Mouse (Mus musculus) limb, embryonic 14.5 days (tissue): Measurements from ENCODE around the gene Olfr855. TPM values are rescaled to one million over a fixed set of nuclear protein-coding genes. Genes with fewer than 3 reads are reported as not detected.

Experiments
- ATAC-seq: fragments of 200-750 bp; cut with Nextera tagmentation; 2 replicates; pipeline ENCODE4 v1.8.0; 2017; ENCODE audit warnings: low read depth, moderate number of reproducible peaks, moderate TSS enrichment; ENCODE audit not compliant: low FRiP score
- DNase-seq: peaks from one replicate; pipeline ENCODE4 v3.0.0-alpha.2; 2015; ENCODE audit warnings: low spot score
- H3K27ac ChIP-seq: fragments of 300-500 bp; sonication (generic); replicated peaks from 2 replicates; pipeline ENCODE4 v1.5.1; 2014; ENCODE audit warnings: low read depth, mild to moderate bottlenecking, low read length, moderate library complexity, mixed read lengths
- H3K27me3 ChIP-seq: fragments of 300-500 bp; sonication (generic); 2 replicates; pipeline ENCODE4 v1.6.1; 2014; ENCODE audit warnings: low read length, mixed read lengths; ENCODE audit not compliant: control insufficient read depth, insufficient read depth
- H3K36me3 ChIP-seq: fragments of 300-500 bp; sonication (generic); 2 replicates; pipeline ENCODE4 v1.6.1; 2014; ENCODE audit warnings: mild to moderate bottlenecking, low read length, moderate library complexity, mixed read lengths; ENCODE audit not compliant: control insufficient read depth, insufficient read depth
- H3K4me1 ChIP-seq: fragments of 300-500 bp; sonication (generic); 2 replicates; pipeline ENCODE4 v1.6.1; 2014; ENCODE audit warnings: antibody characterized with exemption, low read length, mixed read lengths; ENCODE audit not compliant: control insufficient read depth, insufficient read depth
- H3K4me2 ChIP-seq: fragments of 300-500 bp; sonication (generic); replicated peaks from 2 replicates; pipeline ENCODE4 v1.6.1; 2014; ENCODE audit warnings: low read depth, mild to moderate bottlenecking, low read length, moderate library complexity; ENCODE audit not compliant: severe bottlenecking
- H3K4me3 ChIP-seq: fragments of 300-500 bp; sonication (generic); replicated peaks from 2 replicates; pipeline ENCODE4 v1.5.1; 2014; ENCODE audit warnings: low read length
- H3K9ac ChIP-seq: fragments of 300-500 bp; sonication (generic); 2 replicates; pipeline ENCODE4 v1.6.1; 2014; ENCODE audit warnings: mild to moderate bottlenecking, low read depth, low read length, moderate library complexity; ENCODE audit not compliant: severe bottlenecking
- H3K9me3 ChIP-seq: fragments of 300-500 bp; sonication (generic); 2 replicates; pipeline ENCODE4 v1.6.1; 2016; ENCODE audit warnings: low read length; ENCODE audit not compliant: control insufficient read depth
- POLR2A ChIP-seq: fragments of 200-500 bp; IDR thresholded peaks from 2 replicates; pipeline ENCODE4 v1.8.0; 2012; ENCODE audit warnings: inconsistent platforms, mild to moderate bottlenecking, moderate library complexity, borderline replicate concordance; ENCODE audit not compliant: insufficient read depth, insufficient read length; ENCODE audit errors: extremely low read depth
- WGBS: fragments of 180-500 bp; shearing (Covaris S2); extraction: QIAGEN DNeasy Blood & Tissue Kit; methylation state at CpG from one replicate; pipeline ENCODE4 v1.1.7; 2014; 5-methylcytosine and 5-hydroxymethylcytosine counted together
- polyA plus RNA-seq, 2 experiments: library from polyadenylated mRNA; depleted of rRNA in 1 of 2; stranded (reverse) in 1 of 2; unstranded in 1 of 2; fragments of >200 nt; fragmentation: Nextera tagmentation in 1 of 2; extraction: Ambion mirVana in 1 of 2; gene quantifications; 2 replicates each; pipeline versions ENCODE4 v1.2.1 to v1.2.3; 2012 to 2014

Gene Olfr855
- not detected in 2 replicates for polyA plus RNA-seq (2012; rRNA removed)
- polyA plus RNA-seq (2014; fragmentation: Nextera tagmentation; extraction: Ambion mirVana), result not detected in 2 replicates

- no peak within 1 kb of the TSS for H3K9ac ChIP-seq
- H3K9me3 ChIP-seq, result no peaks in the 10 kb centered on the region
- no peak for ATAC-seq
- DNase-seq, result no peak
- H3K4me3 ChIP-seq, result no peak within 1 kb of the TSS
- no peaks in the 10 kb centered on the region for H3K4me1 ChIP-seq
- no peaks in the 10 kb centered on the region for H3K36me3 ChIP-seq
- no peak within 1 kb of the TSS for H3K27ac ChIP-seq
- TF ChIP-seq POLR2A, result no peak
- no peaks in the 10 kb centered on the region for H3K27me3 ChIP-seq
- H3K4me2 ChIP-seq, result no peak within 1 kb of the TSS
These were observed at the start of gene Olfr855 for GRCm38 (mm10) chr9:19582317-19582716. Gene Olfr855 (plus strand): TSS chr9:19582617.

GRCm38 (mm10) chr9:19540976-19541375, 41.4 kb upstream of the Olfr855 start, which contains the start of gene Olfr853:
Gene Olfr853 (minus strand): TSS chr9:19541076.
- Histone ChIP-seq H3K4me1 (no peaks in the 10 kb centered on the region), H3K4me2 (no peak within 1 kb of the TSS), H3K4me3 (no peak within 1 kb of the TSS), H3K27ac (no peak within 1 kb of the TSS), H3K27me3 (no peaks in the 10 kb centered on the region), H3K9me3 (peaks cover 3% of the 10 kb centered on the region; the same call in 1 of the 2 replicates), H3K9ac (no peak within 1 kb of the TSS), H3K36me3 (no peaks in the 10 kb centered on the region)
- WGBS, result 76% methylated on average over 1 of the region's 1 CpGs
- no peak for TF ChIP-seq POLR2A
- DNase-seq (no peak), ATAC-seq (no peak)

GRCm38 (mm10) chr9:19567282-19567681, 15.1 kb upstream of the Olfr855 start, which contains the start of gene Olfr854:
Gene Olfr854 (minus strand): TSS chr9:19567382.
- DNase-seq (no peak), ATAC-seq (no peak)
- H3K36me3 ChIP-seq, result no peaks in the 10 kb centered on the region
- H3K4me1 ChIP-seq, result no peaks in the 10 kb centered on the region
- TF ChIP-seq POLR2A, result no peak
- H3K4me2 ChIP-seq, result no peak within 1 kb of the TSS
- no peak within 1 kb of the TSS for H3K4me3 ChIP-seq
- WGBS, result 76% methylated on average over 1 of the region's 1 CpGs
- H3K27me3 ChIP-seq, result no peaks in the 10 kb centered on the region
- no peak within 1 kb of the TSS for H3K9ac ChIP-seq
- H3K27ac ChIP-seq, result no peak within 1 kb of the TSS
- H3K9me3 ChIP-seq, result no peaks in the 10 kb centered on the region

- H3K4me2 ChIP-seq, result no peak overlapping the region
- DNase-seq, result no peak
- H3K27ac ChIP-seq, result no peak overlapping the region
- no peak overlapping the region for H3K9ac ChIP-seq
- no peak for TF ChIP-seq POLR2A
- H3K4me3 ChIP-seq, result no peak overlapping the region; the same call in 1 of the 2 replicates
- H3K4me1 ChIP-seq, result no peaks in the 10 kb centered on the region
- no peaks in the 10 kb centered on the region for H3K27me3 ChIP-seq
- H3K36me3 ChIP-seq, result peaks cover 4% of the 10 kb centered on the region; the same call in 1 of the 2 replicates
- H3K9me3 ChIP-seq, result no peaks in the 10 kb centered on the region
- WGBS, result 96% methylated on average over 3 of the region's 3 CpGs
- ATAC-seq, result no peak
These were observed 38.9 kb downstream of the Olfr855 start for GRCm38 (mm10) chr9:19621297-19621696.

GRCm38 (mm10) chr9:19621843-19622822, 39.7 kb downstream of the Olfr855 start, which contains the start of gene Zfp317:
Gene Zfp317 (plus strand): TSS chr9:19622102.
- Histone ChIP-seq H3K4me2 (peak within 1 kb of the TSS; percentile 45), H3K4me1 (no peaks in the 10 kb centered on the region), H3K36me3 (peaks cover 5% of the 10 kb centered on the region; the same call in 1 of the 2 replicates), H3K9ac (peak within 1 kb of the TSS; percentile 70), H3K9me3 (no peaks in the 10 kb centered on the region), H3K27ac (peak within 1 kb of the TSS; percentile 92), H3K4me3 (peak within 1 kb of the TSS; percentile 60), H3K27me3 (no peaks in the 10 kb centered on the region)
- TF ChIP-seq POLR2A, result peak; percentile 48; the same call in 1 of the 2 replicates
- DNase-seq (peak; percentile 100), ATAC-seq (peak; percentile 97)
- WGBS, result 2% methylated on average over 35 of the region's 35 CpGs
